Comparison of ENCODE assay signal across 18 mouse cellular contexts in genomic region chr16:44154497-44155057, GRCm38 (mm10). TPM values are rescaled to one million over a fixed set of nuclear protein-coding genes. Genes with fewer than 3 reads are reported as not detected.
DNase-seq lines count a peak whose midpoint lies in the region; ATAC-seq and TF ChIP-seq lines count a peak whose summit lies in the region.
"Had no signal": no experiment of that assay in that cellular context is flagged by ENCODE, and none has a peak within 500 bp of the region (broad histone marks: within the 10 kb centered on the region; RNA-seq: fewer than 3 reads in every experiment).

No protein-coding gene starts in this region.

- H3K4me3 ChIP-seq in liver, embryonic 14.5 days (ENCODE audit: insufficient read depth in 1 of 2, low read depth in 2 of 2, low read length in 2 of 2), result no peak overlapping the region
- H3K4me3 ChIP-seq in E14TG2a.4 (replicated peaks; ENCODE audit: low read length), result no peak overlapping the region
- no peak overlapping the region for H3K4me3 ChIP-seq in liver, postnatal 0 days (ENCODE audit: low read depth, low read length)
- H3K4me3 ChIP-seq: embryonic facial prominence, embryonic 10.5 days; heart, embryonic 12.5 days; kidney, embryonic 15.5 days; midbrain, embryonic 15.5 days; neural tube, embryonic 12.5 days had no signal

- no peak overlapping the region for H3K4me2 ChIP-seq in liver, embryonic 14.5 days (ENCODE audit: low read depth)
- H3K4me2 ChIP-seq in liver, postnatal 0 days (ENCODE audit: low read depth, low read length), result no peak overlapping the region
- H3K4me2 ChIP-seq: heart, embryonic 12.5 days; kidney, embryonic 15.5 days; midbrain, embryonic 15.5 days; neural tube, embryonic 12.5 days had no signal

- no peak for ATAC-seq in CD4-positive, CD25-positive, alpha-beta regulatory T cell, adult 4 months
- no peak for ATAC-seq in liver, embryonic 14.5 days (ENCODE audit: insufficient read depth)
- ATAC-seq in liver, postnatal 0 days, result peak; percentile 88
- ATAC-seq: midbrain, embryonic 15.5 days had no signal

- WGBS in liver, embryonic 14.5 days (ENCODE audit: insufficient replicate concordance), result 55% methylated on average over 6 of the region's 6 CpGs
- WGBS in liver, postnatal 0 days (ENCODE audit: insufficient replicate concordance), result 50% methylated on average over 6 of the region's 6 CpGs

- DNase-seq in CD4-positive, CD25-positive, alpha-beta regulatory T cell, adult 2 months (ENCODE audit: low read depth, low spot score), result peak; percentile 31
- DNase-seq in liver, embryonic 14.5 days (ENCODE audit: low read depth in 3 of 3, low spot score in 3 of 3), result no peak
- no peak for DNase-seq in liver
- DNase-seq in liver, postnatal 0 days, result peak; percentile 16
- no peak for DNase-seq in adrenal gland, adult 18-20 months (ENCODE audit: low spot score in 2 of 2)
- DNase-seq in embryo, embryonic 10 days (ENCODE audit: low spot score), result no peak
- DNase-seq: cerebellum, postnatal 25 days; gastrocnemius, postnatal 25 days; heart, postnatal 36 days; thymus, postnatal 25 days had no signal

- no peaks in the 10 kb centered on the region for H3K27me3 ChIP-seq in liver, embryonic 14.5 days (ENCODE audit: control insufficient read depth, insufficient read depth, low read length)
- no peaks in the 10 kb centered on the region for H3K27me3 ChIP-seq in E14TG2a.4 (ENCODE audit: insufficient read depth, low read length)
- no peaks in the 10 kb centered on the region for H3K27me3 ChIP-seq in liver, postnatal 0 days (ENCODE audit: insufficient read depth, low read length)
- H3K27me3 ChIP-seq: heart, embryonic 12.5 days; kidney, embryonic 15.5 days; midbrain, embryonic 15.5 days; neural tube, embryonic 12.5 days had no signal

- H3K4me1 ChIP-seq in liver, embryonic 14.5 days (replicated peaks; ENCODE audit: control insufficient read depth in 2 of 2, insufficient read depth in 2 of 2, low read length in 1 of 2), result peaks cover 0 to 2% of the 10 kb centered on the region in 2 experiments; a peak in 1 of 4 replicates
- H3K4me1 ChIP-seq in E14TG2a.4 (replicated peaks; ENCODE audit: low read depth, low read length), result peaks cover 28% of the 10 kb centered on the region
- H3K4me1 ChIP-seq in liver, postnatal 0 days (ENCODE audit: insufficient read depth), result no peaks in the 10 kb centered on the region; the same call in 1 of the 2 replicates
- H3K4me1 ChIP-seq: embryonic facial prominence, embryonic 10.5 days; heart, embryonic 12.5 days; kidney, embryonic 15.5 days; midbrain, embryonic 15.5 days; neural tube, embryonic 12.5 days had no signal

- peaks cover 17% of the 10 kb centered on the region for H3K36me3 ChIP-seq in liver, embryonic 14.5 days (replicated peaks; ENCODE audit: control insufficient read depth, insufficient read depth, low read depth)
- H3K36me3 ChIP-seq in E14TG2a.4 (ENCODE audit: insufficient read depth, low read length), result peaks cover 62% of the 10 kb centered on the region
- H3K36me3 ChIP-seq in liver, postnatal 0 days (replicated peaks; ENCODE audit: insufficient read depth, low read length), result peaks cover 7% of the 10 kb centered on the region

- H3K27ac ChIP-seq in liver, embryonic 14.5 days, result no peak overlapping the region
- no peak overlapping the region for H3K27ac ChIP-seq in liver, postnatal 0 days (ENCODE audit: low read depth)
- H3K27ac ChIP-seq: embryonic facial prominence, embryonic 10.5 days; kidney, embryonic 15.5 days; midbrain, embryonic 15.5 days; neural tube, embryonic 12.5 days had no signal

- no peak for TF ChIP-seq EP300 in liver, embryonic 14.5 days (IDR thresholded peaks at IDR 0.05; ENCODE audit: low read depth)
- TF ChIP-seq EP300 in liver, postnatal 0 days (IDR thresholded peaks at IDR 0.05; ENCODE audit: low read depth), result no peak

- TF ChIP-seq CTCF in liver, embryonic 14.5 days (IDR thresholded peaks at IDR 0.05; ENCODE audit: low read depth), result peak; percentile 53
- TF ChIP-seq CTCF in E14TG2a.4 (conservative IDR thresholded peaks at IDR 0.05; ENCODE audit: low read length), result peak; percentile 40
- peak; percentile 49 for TF ChIP-seq CTCF in liver, postnatal 0 days (IDR thresholded peaks at IDR 0.05; ENCODE audit: low read depth)

- no peaks in the 10 kb centered on the region for H3K9me3 ChIP-seq in liver, embryonic 14.5 days (ENCODE audit: control insufficient read depth, low read length)
- H3K9me3 ChIP-seq in E14TG2a.4 (ENCODE audit: low read length), result no peaks in the 10 kb centered on the region
- no peaks in the 10 kb centered on the region for H3K9me3 ChIP-seq in liver, postnatal 0 days (ENCODE audit: low read length)
- H3K9me3 ChIP-seq: embryonic facial prominence, embryonic 10.5 days; G1E; heart, embryonic 12.5 days; kidney, embryonic 15.5 days; midbrain, embryonic 15.5 days; neural tube, embryonic 12.5 days had no signal

- no peak overlapping the region for H3K9ac ChIP-seq in liver, embryonic 14.5 days (replicated peaks)
- H3K9ac ChIP-seq in liver, postnatal 0 days (replicated peaks), result no peak overlapping the region
- H3K9ac ChIP-seq: heart, embryonic 12.5 days; kidney, embryonic 15.5 days; midbrain, embryonic 15.5 days; neural tube, embryonic 12.5 days had no signal

RNA-seq across cellular contexts. Expression of gene Naa50, which starts 14.9 kb away (rescaled TPM):
- polyA plus RNA-seq in CD4-positive, CD25-positive, alpha-beta regulatory T cell, adult 4 months (2017; shearing (Covaris generic)), result 10 to 100 TPM; 22.0 to 22.1 TPM
- 11.3 and 19.1 TPM in 2 replicates for polyA plus RNA-seq in liver, embryonic 14.5 days (2012; rRNA removed)
- polyA plus RNA-seq in liver, embryonic 14.5 days (2014; fragmentation: Nextera tagmentation; extraction: Ambion mirVana), result 39.0 and 40.6 TPM in 2 replicates
- 39.7 and 46.5 TPM in 2 replicates for polyA plus RNA-seq in liver, postnatal 0 days (2015; fragmentation: Nextera tagmentation; extraction: Ambion mirVana)
- total RNA-seq in adrenal gland, adult 18-20 months (2021), result 10 to 100 TPM; 87.1 to 96.8 TPM

RNA-seq across cellular contexts. Expression of gene Atp6v1a, which starts 15.1 kb away (rescaled TPM):
- polyA plus RNA-seq in CD4-positive, CD25-positive, alpha-beta regulatory T cell, adult 4 months (2017; shearing (Covaris generic)), result 10 to 100 TPM; 33.4 to 41.1 TPM
- polyA plus RNA-seq in liver, embryonic 14.5 days (2012; rRNA removed), result 8.6 and 11.9 TPM in 2 replicates
- 28.1 and 28.8 TPM in 2 replicates for polyA plus RNA-seq in liver, embryonic 14.5 days (2014; fragmentation: Nextera tagmentation; extraction: Ambion mirVana)
- polyA plus RNA-seq in liver, postnatal 0 days (2015; fragmentation: Nextera tagmentation; extraction: Ambion mirVana), result 21.1 and 22.6 TPM in 2 replicates
- 100 to 1,000 TPM; 133 to 162 TPM for total RNA-seq in adrenal gland, adult 18-20 months (2021)

RNA-seq across cellular contexts. Expression of gene Usf3, which starts 18.5 kb away (rescaled TPM):
- polyA plus RNA-seq in CD4-positive, CD25-positive, alpha-beta regulatory T cell, adult 4 months (2017; shearing (Covaris generic)), result 1 to 10 TPM; 3.9 to 5.2 TPM
- 3.7 and 3.9 TPM in 2 replicates for polyA plus RNA-seq in liver, embryonic 14.5 days (2012; rRNA removed)
- polyA plus RNA-seq in liver, embryonic 14.5 days (2014; fragmentation: Nextera tagmentation; extraction: Ambion mirVana), result 2.7 and 3.1 TPM in 2 replicates
- polyA plus RNA-seq in liver, postnatal 0 days (2015; fragmentation: Nextera tagmentation; extraction: Ambion mirVana), result 1.2 and 1.9 TPM in 2 replicates
- total RNA-seq in adrenal gland, adult 18-20 months (2021), result 10 to 100 TPM; 18.8 to 20.7 TPM

Comparison
In these comparisons a context has a peak if more than half of its experiments do, and no peak if none do; other contexts are left out.
1. DNase-seq: peak in CD4-positive, CD25-positive, alpha-beta regulatory T cell, adult 2 months (single experiment) and liver, postnatal 0 days (single experiment); none in liver, embryonic 14.5 days (0 of 3), liver (single experiment), adrenal gland, adult 18-20 months (0 of 2) and embryo, embryonic 10 days (single experiment).
2. Peak in every context shown above with its lines, with median percentiles within 50 percentile points of each other: CTCF ChIP-seq.